Mouse (Mus musculus): ENCODE results near the gene Acsl5. TPM values are rescaled to one million over a fixed set of nuclear protein-coding genes. Genes with fewer than 3 reads are reported as not detected.

The Acsl5 gene
- polyA plus RNA-seq, 1 experiment from 2014 or later, result 58.4 TPM

- Histone ChIP-seq H3K9me3 (ENCODE audit: low read length) (no peaks in the 10 kb centered on the region), H3K27ac (ENCODE audit: low read length) (no peak overlapping the region), H3K27me3 (ENCODE audit: insufficient read depth, low read length) (no peaks in the 10 kb centered on the region), H3K9ac (replicated peaks; ENCODE audit: low read length) (no peak overlapping the region), H3K4me2 (replicated peaks; ENCODE audit: low read depth, low read length) (no peak overlapping the region), H3K36me3 (ENCODE audit: insufficient read depth, low read length) (peaks cover 19% of the 10 kb centered on the region), H3K4me1 (ENCODE audit: insufficient read depth, low read length) (no peaks in the 10 kb centered on the region), H3K4me3 (ENCODE audit: low read length) (no peak overlapping the region)
- ATAC-seq (ENCODE audit: low FRiP score, low TSS enrichment), result peak; percentile 84
- 95% methylated on average over 8 of the region's 8 CpGs for WGBS
These were observed 81.0 kb downstream of the Acsl5 start for GRCm38 (mm10) chr19:55332641-55333268.

- WGBS, result 100% methylated on average over 1 of the region's 1 CpGs
- H3K27ac ChIP-seq (ENCODE audit: low read length), result no peak overlapping the region
- no peaks in the 10 kb centered on the region for H3K4me1 ChIP-seq (ENCODE audit: insufficient read depth, low read length)
- ATAC-seq (ENCODE audit: low FRiP score, low TSS enrichment), result no peak
- no peaks in the 10 kb centered on the region for H3K27me3 ChIP-seq (ENCODE audit: insufficient read depth, low read length)
- H3K36me3 ChIP-seq (ENCODE audit: insufficient read depth, low read length), result peaks cover 9% of the 10 kb centered on the region
- H3K9me3 ChIP-seq (ENCODE audit: low read length), result no peaks in the 10 kb centered on the region
- H3K9ac ChIP-seq (replicated peaks; ENCODE audit: low read length), result no peak overlapping the region
- no peak overlapping the region for H3K4me2 ChIP-seq (replicated peaks; ENCODE audit: low read depth, low read length)
- H3K4me3 ChIP-seq (ENCODE audit: low read length), result no peak overlapping the region
These were observed 84.1 kb downstream of the Acsl5 start for GRCm38 (mm10) chr19:55335881-55336280.

DNA sequence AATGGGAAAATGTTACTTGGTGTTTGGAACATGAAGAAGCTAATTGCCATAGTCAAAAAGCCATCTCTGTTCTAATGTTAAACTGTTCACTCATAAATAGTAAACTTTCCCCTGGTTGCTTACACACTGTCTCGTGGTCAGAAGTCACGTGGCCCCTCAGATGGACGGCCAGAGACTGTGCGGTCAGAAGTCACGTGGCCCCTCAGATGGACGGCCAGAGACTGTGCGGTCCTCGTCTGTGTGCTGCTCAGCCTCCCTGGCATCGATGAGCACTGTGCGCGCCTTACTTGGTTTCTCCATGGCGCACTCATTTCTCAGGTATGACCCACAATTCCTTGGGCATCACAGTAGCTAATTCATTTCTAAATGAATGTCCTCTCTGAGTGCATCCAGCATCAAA lies 84.7 kb downstream of the Acsl5 start:
- 79% methylated on average over 12 of the region's 12 CpGs for WGBS
- H3K27ac ChIP-seq (ENCODE audit: low read length), result no peak overlapping the region
- ATAC-seq (ENCODE audit: low FRiP score, low TSS enrichment), result no peak

GRCm38 (mm10) chr19:55337066-55337465 lies 85.3 kb downstream of the Acsl5 start:
- H3K4me3 ChIP-seq (ENCODE audit: low read length), result no peak overlapping the region
- 84% methylated on average over 9 of the region's 9 CpGs for WGBS
- no peak overlapping the region for H3K4me2 ChIP-seq (replicated peaks; ENCODE audit: low read depth, low read length)
- H3K9ac ChIP-seq (replicated peaks; ENCODE audit: low read length), result no peak overlapping the region
- H3K36me3 ChIP-seq (ENCODE audit: insufficient read depth, low read length), result no peaks in the 10 kb centered on the region
- H3K27ac ChIP-seq (ENCODE audit: low read length), result no peak overlapping the region
- H3K9me3 ChIP-seq (ENCODE audit: low read length), result no peaks in the 10 kb centered on the region
- no peaks in the 10 kb centered on the region for H3K4me1 ChIP-seq (ENCODE audit: insufficient read depth, low read length)
- ATAC-seq (ENCODE audit: low FRiP score, low TSS enrichment), result no peak
- H3K27me3 ChIP-seq (ENCODE audit: insufficient read depth, low read length), result no peaks in the 10 kb centered on the region

More for the DNA sequence above, 84.7 kb downstream of the Acsl5 start:
- Histone ChIP-seq H3K9me3 (ENCODE audit: low read length) (no peaks in the 10 kb centered on the region), H3K4me1 (ENCODE audit: insufficient read depth, low read length) (no peaks in the 10 kb centered on the region), H3K36me3 (ENCODE audit: insufficient read depth, low read length) (peaks cover 6% of the 10 kb centered on the region), H3K9ac (replicated peaks; ENCODE audit: low read length) (no peak overlapping the region), H3K4me3 (ENCODE audit: low read length) (no peak overlapping the region), H3K4me2 (replicated peaks; ENCODE audit: low read depth, low read length) (no peak overlapping the region), H3K27me3 (ENCODE audit: insufficient read depth, low read length) (no peaks in the 10 kb centered on the region)

GRCm38 (mm10) chr19:55337664-55338063 lies 85.9 kb downstream of the Acsl5 start:
- H3K27ac ChIP-seq (ENCODE audit: low read length), result no peak overlapping the region
- no peaks in the 10 kb centered on the region for H3K9me3 ChIP-seq (ENCODE audit: low read length)
- H3K27me3 ChIP-seq (ENCODE audit: insufficient read depth, low read length), result no peaks in the 10 kb centered on the region
- H3K36me3 ChIP-seq (ENCODE audit: insufficient read depth, low read length), result no peaks in the 10 kb centered on the region
- H3K4me3 ChIP-seq (ENCODE audit: low read length), result no peak overlapping the region
- H3K4me1 ChIP-seq (ENCODE audit: insufficient read depth, low read length), result no peaks in the 10 kb centered on the region
- WGBS, result 81% methylated on average over 10 of the region's 10 CpGs
- no peak for ATAC-seq (ENCODE audit: low FRiP score, low TSS enrichment)
- H3K9ac ChIP-seq (replicated peaks; ENCODE audit: low read length), result no peak overlapping the region
- H3K4me2 ChIP-seq (replicated peaks; ENCODE audit: low read depth, low read length), result no peak overlapping the region

DNA sequence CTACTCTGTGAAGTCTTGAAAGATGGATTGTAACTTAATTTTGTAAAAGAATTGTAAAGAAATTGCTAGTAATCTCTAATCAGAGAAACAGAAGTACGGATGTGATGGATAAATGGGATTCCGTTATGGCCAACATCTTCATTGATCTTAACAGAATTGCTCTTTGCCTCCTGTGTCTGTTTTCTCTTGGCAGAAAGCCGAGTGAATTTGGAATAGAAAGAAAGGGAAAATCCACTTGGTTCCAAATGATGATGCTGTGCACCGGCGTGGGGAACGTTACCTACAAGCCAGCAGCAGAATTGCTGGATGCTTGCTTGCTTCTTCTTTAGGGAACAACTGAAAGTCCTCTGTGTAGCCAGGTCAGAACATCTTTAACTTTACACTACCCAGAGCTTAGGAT lies 88.8 kb downstream of the Acsl5 start:
- no peak for ATAC-seq (ENCODE audit: low FRiP score, low TSS enrichment)
- H3K9me3 ChIP-seq (ENCODE audit: low read length), result no peaks in the 10 kb centered on the region
- H3K27me3 ChIP-seq (ENCODE audit: insufficient read depth, low read length), result no peaks in the 10 kb centered on the region
- no peak overlapping the region for H3K4me2 ChIP-seq (replicated peaks; ENCODE audit: low read depth, low read length)
- no peak overlapping the region for H3K9ac ChIP-seq (replicated peaks; ENCODE audit: low read length)
- H3K27ac ChIP-seq (ENCODE audit: low read length), result no peak overlapping the region
- no peak overlapping the region for H3K4me3 ChIP-seq (ENCODE audit: low read length)
- H3K36me3 ChIP-seq (ENCODE audit: insufficient read depth, low read length), result no peaks in the 10 kb centered on the region
- H3K4me1 ChIP-seq (ENCODE audit: insufficient read depth, low read length), result no peaks in the 10 kb centered on the region
- 93% methylated on average over 6 of the region's 6 CpGs for WGBS

- no peak for ATAC-seq (ENCODE audit: low FRiP score, low TSS enrichment)
- no peak overlapping the region for H3K9ac ChIP-seq (replicated peaks; ENCODE audit: low read length)
- H3K4me2 ChIP-seq (replicated peaks; ENCODE audit: low read depth, low read length), result no peak overlapping the region
- H3K4me3 ChIP-seq (ENCODE audit: low read length), result no peak overlapping the region
- H3K9me3 ChIP-seq (ENCODE audit: low read length), result no peaks in the 10 kb centered on the region
- no peak overlapping the region for H3K27ac ChIP-seq (ENCODE audit: low read length)
- H3K4me1 ChIP-seq (ENCODE audit: insufficient read depth, low read length), result no peaks in the 10 kb centered on the region
- H3K27me3 ChIP-seq (ENCODE audit: insufficient read depth, low read length), result no peaks in the 10 kb centered on the region
- 71% methylated on average over 3 of the region's 3 CpGs for whole genome bisulfite sequencing
- H3K36me3 ChIP-seq (ENCODE audit: insufficient read depth, low read length), result no peaks in the 10 kb centered on the region
These were observed 89.6 kb downstream of the Acsl5 start for GRCm38 (mm10) chr19:55341377-55341776.

- Histone ChIP-seq H3K9me3 (ENCODE audit: low read length) (no peaks in the 10 kb centered on the region), H3K36me3 (ENCODE audit: insufficient read depth, low read length) (no peaks in the 10 kb centered on the region), H3K4me1 (ENCODE audit: insufficient read depth, low read length) (no peaks in the 10 kb centered on the region), H3K4me3 (ENCODE audit: low read length) (no peak overlapping the region), H3K4me2 (replicated peaks; ENCODE audit: low read depth, low read length) (no peak overlapping the region), H3K27me3 (ENCODE audit: insufficient read depth, low read length) (no peaks in the 10 kb centered on the region), H3K9ac (replicated peaks; ENCODE audit: low read length) (no peak overlapping the region), H3K27ac (ENCODE audit: low read length) (no peak overlapping the region)
- no peak for ATAC-seq (ENCODE audit: low FRiP score, low TSS enrichment)
- WGBS, result 92% methylated on average over 7 of the region's 7 CpGs
These were observed 90.7 kb downstream of the Acsl5 start for GRCm38 (mm10) chr19:55342423-55342822.

GRCm38 (mm10) chr19:55343274-55343673 lies 91.5 kb downstream of the Acsl5 start:
- Histone ChIP-seq H3K9me3 (ENCODE audit: low read length) (no peaks in the 10 kb centered on the region), H3K4me1 (ENCODE audit: insufficient read depth, low read length) (no peaks in the 10 kb centered on the region), H3K9ac (replicated peaks; ENCODE audit: low read length) (no peak overlapping the region), H3K27ac (ENCODE audit: low read length) (no peak overlapping the region), H3K36me3 (ENCODE audit: insufficient read depth, low read length) (no peaks in the 10 kb centered on the region), H3K4me2 (replicated peaks; ENCODE audit: low read depth, low read length) (no peak overlapping the region), H3K4me3 (ENCODE audit: low read length) (no peak overlapping the region), H3K27me3 (ENCODE audit: insufficient read depth, low read length) (no peaks in the 10 kb centered on the region)
- WGBS, result 75% methylated on average over 9 of the region's 9 CpGs
- no peak for ATAC-seq (ENCODE audit: low FRiP score, low TSS enrichment)
